ENCODE assay signal across 26 mouse cellular contexts in the genomic region with DNA sequence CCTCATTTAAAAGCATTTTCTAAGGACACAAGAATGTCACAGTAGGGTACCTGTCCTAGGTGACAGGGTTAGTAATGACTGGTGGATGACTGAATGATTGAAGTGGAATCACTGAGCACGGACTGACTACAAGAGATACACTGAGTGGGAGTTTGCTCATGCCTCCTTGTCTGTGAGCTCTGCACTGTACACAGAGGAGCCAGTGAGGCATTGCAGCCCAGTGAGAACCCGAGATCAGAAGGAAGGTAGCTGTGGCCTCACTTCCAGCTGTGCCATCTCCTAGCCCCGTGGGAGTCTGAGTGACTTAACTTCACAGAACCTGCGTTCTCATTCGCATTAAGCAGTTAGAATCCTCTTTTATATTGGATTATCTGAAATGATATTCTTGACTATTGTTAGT.
DNase-seq lines count a peak whose midpoint lies in the region; ATAC-seq lines count a peak whose summit lies in the region.
"Had no signal": no experiment of that assay in that cellular context is flagged by ENCODE, and none has a peak within 500 bp of the region (broad histone marks: within the 10 kb centered on the region; RNA-seq: fewer than 3 reads in every experiment).

No protein-coding gene starts in this region.

- H3K4me3 ChIP-seq in kidney, embryonic 15.5 days (replicated peaks), result no peak overlapping the region
- H3K4me3 ChIP-seq: embryonic facial prominence, embryonic 10.5 days; embryonic facial prominence, embryonic 13.5 days; erythroblast, embryonic 14.5 days; forebrain, embryonic 12.5 days; forebrain, embryonic 15.5 days; heart, adult 2 months; heart, embryonic 10.5 days; heart, embryonic 13.5 days had no signal

- no peaks in the 10 kb centered on the region for H3K4me1 ChIP-seq in kidney, embryonic 15.5 days
- H3K4me1 ChIP-seq: embryonic facial prominence, embryonic 10.5 days; embryonic facial prominence, embryonic 13.5 days; forebrain, embryonic 12.5 days; forebrain, embryonic 15.5 days; heart, embryonic 10.5 days; heart, embryonic 13.5 days had no signal

- ATAC-seq in kidney, embryonic 15.5 days (replicated peaks; ENCODE audit: low FRiP score), result peak; percentile 88
- ATAC-seq: forebrain, embryonic 15.5 days; hindbrain, embryonic 16.5 days had no signal

- no peaks in the 10 kb centered on the region for H3K9me3 ChIP-seq in kidney, embryonic 15.5 days (replicated peaks)
- H3K9me3 ChIP-seq: embryonic facial prominence, embryonic 10.5 days; embryonic facial prominence, embryonic 13.5 days; forebrain, embryonic 12.5 days; forebrain, embryonic 15.5 days; heart, embryonic 10.5 days; heart, embryonic 13.5 days had no signal

- H3K27me3 ChIP-seq in kidney, embryonic 15.5 days, result no peaks in the 10 kb centered on the region
- H3K27me3 ChIP-seq: embryonic facial prominence, embryonic 13.5 days; forebrain, embryonic 12.5 days; forebrain, embryonic 15.5 days; heart, embryonic 13.5 days had no signal

- H3K4me2 ChIP-seq in kidney, embryonic 15.5 days, result no peak overlapping the region
- H3K4me2 ChIP-seq: embryonic facial prominence, embryonic 13.5 days; forebrain, embryonic 12.5 days; forebrain, embryonic 15.5 days; heart, embryonic 13.5 days had no signal

- H3K36me3 ChIP-seq in kidney, embryonic 15.5 days, result no peaks in the 10 kb centered on the region
- H3K36me3 ChIP-seq: embryonic facial prominence, embryonic 10.5 days; embryonic facial prominence, embryonic 13.5 days; forebrain, embryonic 12.5 days; forebrain, embryonic 15.5 days; G1E; heart, embryonic 10.5 days; heart, embryonic 13.5 days had no signal

- no peak overlapping the region for H3K9ac ChIP-seq in kidney, embryonic 15.5 days
- H3K9ac ChIP-seq: embryonic facial prominence, embryonic 13.5 days; forebrain, embryonic 12.5 days; forebrain, embryonic 15.5 days; heart, embryonic 13.5 days had no signal

- DNase-seq in embryo, embryonic 11 days, result peak; percentile 2
- DNase-seq in embryo, embryonic 9.5 days (ENCODE audit: extremely low spot score), result no peak
- DNase-seq in kidney, adult 9 months, result no peak
- peak; percentile 1 to 2 for DNase-seq in kidney, postnatal 4 days
- no peak for DNase-seq in kidney, postnatal 14 days
- no peak for DNase-seq in right cerebral cortex, postnatal 14 days
- DNase-seq: adrenal gland, postnatal 10 days; adrenal gland, postnatal 36 days; cerebellum, adult 18-20 months; cerebellum, adult 9-10 months; cerebellum, postnatal 14 days; gastrocnemius, postnatal 10 days; gastrocnemius, postnatal 36 days; heart, adult 2 months; heart, postnatal 14 days; heart, postnatal 4 days had no signal

- no peak overlapping the region for H3K27ac ChIP-seq in kidney, embryonic 15.5 days
- H3K27ac ChIP-seq: embryonic facial prominence, embryonic 10.5 days; embryonic facial prominence, embryonic 13.5 days; forebrain, embryonic 12.5 days; forebrain, embryonic 15.5 days; heart, adult 2 months; heart, embryonic 10.5 days; heart, embryonic 13.5 days had no signal

- 37% methylated on average over 5 of the region's 5 CpGs for WGBS in kidney, embryonic 15.5 days

Comparison
In these comparisons a context has a peak if more than half of its experiments do, and no peak if none do; other contexts are left out.
1. DNase-seq: peak in embryo, embryonic 11 days (single experiment) and kidney, postnatal 4 days (2 of 2); none in embryo, embryonic 9.5 days (single experiment), kidney, adult 9 months (single experiment), kidney, postnatal 14 days (single experiment) and right cerebral cortex, postnatal 14 days (single experiment).